Mouse (Mus musculus): Measurements from ENCODE around the gene Prkg1. TPM values are rescaled to one million over a fixed set of nuclear protein-coding genes. Genes with fewer than 3 reads are reported as not detected.

The Prkg1 gene
- polyA plus RNA-seq, 1 experiment from 2014 or later, result 16.8 TPM

GRCm38 (mm10) chr19:31662802-31663201, 102.0 kb downstream of the Prkg1 start:
- H3K27me3 ChIP-seq, result no peaks in the 10 kb centered on the region
- H3K27ac ChIP-seq, result no peak overlapping the region
- H3K4me3 ChIP-seq, result peak overlapping the region; percentile 69; the same call in 1 of the 2 replicates
- H3K9ac ChIP-seq, result no peak overlapping the region
- no peak for ATAC-seq (ENCODE audit: insufficient number of reproducible peaks, insufficient read depth, low FRiP score, low TSS enrichment)
- WGBS, result 41% methylated on average over 2 of the region's 2 CpGs
- peaks cover 14% of the 10 kb centered on the region; the same call in 1 of the 2 replicates for H3K4me1 ChIP-seq
- H3K9me3 ChIP-seq, result no peaks in the 10 kb centered on the region
- H3K36me3 ChIP-seq, result no peaks in the 10 kb centered on the region
- H3K4me2 ChIP-seq (replicated peaks), result peak overlapping the region; percentile 27

GRCm38 (mm10) chr19:31658751-31659397, 106.0 kb downstream of the Prkg1 start:
- Histone ChIP-seq H3K4me1 (peaks cover 11% of the 10 kb centered on the region; the same call in 1 of the 2 replicates), H3K27me3 (no peaks in the 10 kb centered on the region), H3K36me3 (no peaks in the 10 kb centered on the region), H3K4me3 (no peak overlapping the region), H3K9ac (no peak overlapping the region), H3K27ac (no peak overlapping the region), H3K9me3 (no peaks in the 10 kb centered on the region), H3K4me2 (replicated peaks) (no peak overlapping the region)
- 75% methylated on average over 1 of the region's 1 CpGs for WGBS
- no peak for ATAC-seq (ENCODE audit: insufficient number of reproducible peaks, insufficient read depth, low FRiP score, low TSS enrichment)

- H3K27ac ChIP-seq, result no peak overlapping the region
Observed at GRCm38 (mm10) chr19:31656256-31656655, 108.6 kb downstream of the Prkg1 start.

DNA sequence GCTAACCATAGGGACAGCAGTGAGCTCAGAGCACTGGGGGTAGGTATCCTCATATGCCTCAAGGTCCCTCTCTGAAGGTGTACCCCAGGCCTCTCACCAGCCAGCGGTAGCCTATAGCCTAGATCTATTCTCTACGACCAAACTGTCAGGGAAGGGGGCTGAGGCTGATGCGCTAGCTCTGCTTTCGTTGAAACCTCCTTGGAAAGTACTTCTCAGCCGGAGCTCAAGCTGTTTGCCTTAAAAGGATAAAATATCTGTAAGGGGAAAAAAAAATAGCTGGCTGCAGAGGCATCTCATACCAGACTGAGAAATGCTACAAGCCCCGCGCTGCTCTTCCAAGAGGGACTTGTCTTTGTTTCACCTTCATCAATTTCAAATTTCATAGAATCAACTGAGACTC, 109.0 kb downstream of the Prkg1 start:
- no peak overlapping the region for H3K27ac ChIP-seq
- H3K4me3 ChIP-seq, result no peak overlapping the region
- no peak for ATAC-seq (ENCODE audit: insufficient number of reproducible peaks, insufficient read depth, low FRiP score, low TSS enrichment)
- no peaks in the 10 kb centered on the region for H3K9me3 ChIP-seq
- WGBS, result 77% methylated on average over 7 of the region's 7 CpGs
- no peaks in the 10 kb centered on the region for H3K27me3 ChIP-seq
- H3K9ac ChIP-seq, result no peak overlapping the region
- no peak overlapping the region for H3K4me2 ChIP-seq (replicated peaks)
- H3K4me1 ChIP-seq, result 0 out of 2 replicates have a peak, but pooled peaks cover 5% of the 10 kb centered on the region
- H3K36me3 ChIP-seq, result no peaks in the 10 kb centered on the region

More at GRCm38 (mm10) chr19:31656256-31656655, 108.6 kb downstream of the Prkg1 start:
- H3K36me3 ChIP-seq, result no peaks in the 10 kb centered on the region
- no peak overlapping the region for H3K9ac ChIP-seq
- H3K27me3 ChIP-seq, result no peaks in the 10 kb centered on the region
- H3K4me3 ChIP-seq, result no peak overlapping the region
- H3K4me1 ChIP-seq, result 0 out of 2 replicates have a peak, but pooled peaks cover 5% of the 10 kb centered on the region
- H3K4me2 ChIP-seq (replicated peaks), result no peak overlapping the region
- ATAC-seq (ENCODE audit: insufficient number of reproducible peaks, insufficient read depth, low FRiP score, low TSS enrichment), result no peak
- H3K9me3 ChIP-seq, result no peaks in the 10 kb centered on the region
- 75% methylated on average over 7 of the region's 7 CpGs for WGBS

DNA sequence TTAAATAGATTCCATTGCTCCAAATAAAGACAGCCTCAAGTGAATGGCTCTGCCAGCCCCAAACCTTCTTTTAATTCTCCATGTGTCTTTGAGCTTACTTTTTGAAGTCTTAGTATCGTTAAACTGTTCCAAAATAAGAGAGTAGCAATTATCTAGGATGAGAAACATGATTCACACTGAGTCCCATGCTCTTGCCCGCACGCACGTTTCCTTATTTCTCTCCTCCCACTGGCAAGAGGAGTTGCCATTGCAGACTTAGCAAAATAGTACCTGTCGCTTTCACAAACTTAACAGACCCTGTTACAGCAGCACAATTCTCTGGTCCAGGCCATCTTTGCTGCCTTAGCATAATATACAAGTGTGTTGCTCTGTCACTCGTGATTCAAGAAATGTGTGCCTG, 110.8 kb downstream of the Prkg1 start:
- H3K27me3 ChIP-seq, result no peaks in the 10 kb centered on the region
- 0 out of 2 replicates have a peak, but pooled peaks cover 2% of the 10 kb centered on the region for H3K4me1 ChIP-seq
- H3K9me3 ChIP-seq, result no peaks in the 10 kb centered on the region
- no peak overlapping the region for H3K9ac ChIP-seq
- H3K4me3 ChIP-seq, result no peak overlapping the region
- ATAC-seq (ENCODE audit: insufficient number of reproducible peaks, insufficient read depth, low FRiP score, low TSS enrichment), result no peak
- H3K27ac ChIP-seq, result no peak overlapping the region
- no peak overlapping the region for H3K4me2 ChIP-seq (replicated peaks)
- H3K36me3 ChIP-seq, result no peaks in the 10 kb centered on the region
- WGBS, result 82% methylated on average over 6 of the region's 6 CpGs

DNA sequence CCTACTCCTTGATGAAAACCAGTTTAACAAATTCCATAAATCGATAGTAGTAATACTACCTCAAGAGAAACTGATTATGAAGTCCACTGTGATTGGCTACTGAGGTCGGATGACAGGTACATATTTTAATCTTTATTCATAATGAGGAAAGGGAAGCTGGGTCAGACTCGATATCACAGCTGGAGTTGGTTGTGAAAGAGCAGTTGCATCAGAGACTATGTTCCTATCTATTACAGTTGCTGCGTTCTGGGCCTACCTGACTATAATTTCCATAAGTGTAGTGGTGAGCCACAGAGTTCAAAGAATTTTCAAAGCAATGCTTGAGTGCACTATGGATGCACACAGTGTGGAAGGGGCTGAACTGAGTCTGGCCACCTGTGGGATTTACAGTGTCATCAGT, 114.4 kb downstream of the Prkg1 start:
- Histone ChIP-seq H3K36me3 (no peaks in the 10 kb centered on the region), H3K4me1 (0 out of 2 replicates have a peak, but pooled peaks cover 4% of the 10 kb centered on the region), H3K9ac (no peak overlapping the region), H3K4me3 (no peak overlapping the region), H3K9me3 (no peaks in the 10 kb centered on the region), H3K27ac (no peak overlapping the region), H3K4me2 (replicated peaks) (no peak overlapping the region), H3K27me3 (no peaks in the 10 kb centered on the region)
- ATAC-seq (ENCODE audit: insufficient number of reproducible peaks, insufficient read depth, low FRiP score, low TSS enrichment), result no peak
- 88% methylated on average over 4 of the region's 4 CpGs for WGBS

GRCm38 (mm10) chr19:31647492-31647891, 117.3 kb downstream of the Prkg1 start:
- Histone ChIP-seq H3K36me3 (no peaks in the 10 kb centered on the region), H3K9ac (no peak overlapping the region), H3K4me1 (0 out of 2 replicates have a peak, but pooled peaks cover 4% of the 10 kb centered on the region), H3K27me3 (no peaks in the 10 kb centered on the region), H3K9me3 (no peaks in the 10 kb centered on the region), H3K4me3 (no peak overlapping the region), H3K27ac (no peak overlapping the region), H3K4me2 (replicated peaks) (no peak overlapping the region)
- no peak for ATAC-seq (ENCODE audit: insufficient number of reproducible peaks, insufficient read depth, low FRiP score, low TSS enrichment)
- 66% methylated on average over 2 of the region's 2 CpGs for WGBS

- no peaks in the 10 kb centered on the region for H3K27me3 ChIP-seq
- no peak for ATAC-seq (ENCODE audit: insufficient number of reproducible peaks, insufficient read depth, low FRiP score, low TSS enrichment)
- H3K4me2 ChIP-seq (replicated peaks), result no peak overlapping the region
- WGBS, result 54% methylated on average over 8 of the region's 8 CpGs
- no peaks in the 10 kb centered on the region; the same call in 1 of the 2 replicates for H3K4me1 ChIP-seq
- H3K9ac ChIP-seq, result no peak overlapping the region
- H3K36me3 ChIP-seq, result no peaks in the 10 kb centered on the region
- no peaks in the 10 kb centered on the region for H3K9me3 ChIP-seq
- no peak overlapping the region for H3K4me3 ChIP-seq
- no peak overlapping the region for H3K27ac ChIP-seq
Observed at GRCm38 (mm10) chr19:31630899-31631869, 133.6 kb downstream of the Prkg1 start.

GRCm38 (mm10) chr19:31621716-31622115, 143.1 kb downstream of the Prkg1 start:
- Histone ChIP-seq H3K4me1 (no peaks in the 10 kb centered on the region), H3K4me2 (replicated peaks) (no peak overlapping the region), H3K4me3 (no peak overlapping the region), H3K36me3 (no peaks in the 10 kb centered on the region), H3K9ac (no peak overlapping the region), H3K9me3 (no peaks in the 10 kb centered on the region), H3K27ac (no peak overlapping the region), H3K27me3 (no peaks in the 10 kb centered on the region)
- ATAC-seq (ENCODE audit: insufficient number of reproducible peaks, insufficient read depth, low FRiP score, low TSS enrichment), result no peak
- 100% methylated on average over 1 of the region's 1 CpGs for WGBS

GRCm38 (mm10) chr19:31616830-31617229, 148.0 kb downstream of the Prkg1 start:
- WGBS, result 73% methylated on average over 4 of the region's 4 CpGs
- H3K4me1 ChIP-seq, result no peaks in the 10 kb centered on the region
- no peak overlapping the region for H3K4me2 ChIP-seq (replicated peaks)
- H3K4me3 ChIP-seq, result no peak overlapping the region
- H3K36me3 ChIP-seq, result no peaks in the 10 kb centered on the region
- H3K9me3 ChIP-seq, result no peaks in the 10 kb centered on the region
- no peak overlapping the region for H3K27ac ChIP-seq
- H3K27me3 ChIP-seq, result no peaks in the 10 kb centered on the region
- ATAC-seq (ENCODE audit: insufficient number of reproducible peaks, insufficient read depth, low FRiP score, low TSS enrichment), result no peak
- H3K9ac ChIP-seq, result no peak overlapping the region

DNA sequence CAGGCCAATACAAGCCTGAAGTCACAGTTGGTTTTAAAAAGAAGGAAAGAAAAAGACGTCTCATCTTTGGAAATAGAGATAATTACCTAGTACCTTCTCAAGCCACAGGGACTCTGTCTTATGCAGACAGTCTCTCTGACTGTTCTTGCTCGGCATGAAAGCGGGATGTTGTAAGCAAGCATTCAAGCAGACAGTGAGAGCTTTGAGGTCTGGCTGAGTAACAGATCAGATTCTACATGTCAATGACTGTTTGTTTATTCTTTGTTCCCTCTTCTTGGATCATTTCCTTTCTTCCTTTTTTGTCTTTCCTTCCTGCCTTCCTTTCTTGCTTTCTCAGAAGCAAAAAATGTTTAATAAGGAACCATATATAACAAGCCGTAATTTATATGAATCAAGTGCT, 148.7 kb downstream of the Prkg1 start:
- no peak overlapping the region for H3K4me3 ChIP-seq
- no peak overlapping the region for H3K27ac ChIP-seq
- no peaks in the 10 kb centered on the region for H3K36me3 ChIP-seq
- no peaks in the 10 kb centered on the region for H3K27me3 ChIP-seq
- no peak for ATAC-seq (ENCODE audit: insufficient number of reproducible peaks, insufficient read depth, low FRiP score, low TSS enrichment)
- no peaks in the 10 kb centered on the region for H3K9me3 ChIP-seq
- no peak overlapping the region for H3K9ac ChIP-seq
- WGBS, result 43% methylated on average over 4 of the region's 4 CpGs
- H3K4me2 ChIP-seq (replicated peaks), result no peak overlapping the region
- H3K4me1 ChIP-seq, result no peaks in the 10 kb centered on the region

- H3K36me3 ChIP-seq, result no peaks in the 10 kb centered on the region
- H3K9ac ChIP-seq, result no peak overlapping the region
- no peak for ATAC-seq (ENCODE audit: insufficient number of reproducible peaks, insufficient read depth, low FRiP score, low TSS enrichment)
- H3K4me3 ChIP-seq, result no peak overlapping the region
- no peak overlapping the region for H3K4me2 ChIP-seq (replicated peaks)
- WGBS, result 84% methylated on average over 4 of the region's 4 CpGs
- no peaks in the 10 kb centered on the region for H3K4me1 ChIP-seq
- H3K27ac ChIP-seq, result no peak overlapping the region
- no peaks in the 10 kb centered on the region for H3K9me3 ChIP-seq
- H3K27me3 ChIP-seq, result no peaks in the 10 kb centered on the region
Observed at GRCm38 (mm10) chr19:31613146-31613545, 151.7 kb downstream of the Prkg1 start.

All from embryonic facial prominence, embryonic 12.5 days (tissue).